Mouse (Mus musculus): ENCODE data around the gene Fbxo36.

Gene Fbxo36

DNA sequence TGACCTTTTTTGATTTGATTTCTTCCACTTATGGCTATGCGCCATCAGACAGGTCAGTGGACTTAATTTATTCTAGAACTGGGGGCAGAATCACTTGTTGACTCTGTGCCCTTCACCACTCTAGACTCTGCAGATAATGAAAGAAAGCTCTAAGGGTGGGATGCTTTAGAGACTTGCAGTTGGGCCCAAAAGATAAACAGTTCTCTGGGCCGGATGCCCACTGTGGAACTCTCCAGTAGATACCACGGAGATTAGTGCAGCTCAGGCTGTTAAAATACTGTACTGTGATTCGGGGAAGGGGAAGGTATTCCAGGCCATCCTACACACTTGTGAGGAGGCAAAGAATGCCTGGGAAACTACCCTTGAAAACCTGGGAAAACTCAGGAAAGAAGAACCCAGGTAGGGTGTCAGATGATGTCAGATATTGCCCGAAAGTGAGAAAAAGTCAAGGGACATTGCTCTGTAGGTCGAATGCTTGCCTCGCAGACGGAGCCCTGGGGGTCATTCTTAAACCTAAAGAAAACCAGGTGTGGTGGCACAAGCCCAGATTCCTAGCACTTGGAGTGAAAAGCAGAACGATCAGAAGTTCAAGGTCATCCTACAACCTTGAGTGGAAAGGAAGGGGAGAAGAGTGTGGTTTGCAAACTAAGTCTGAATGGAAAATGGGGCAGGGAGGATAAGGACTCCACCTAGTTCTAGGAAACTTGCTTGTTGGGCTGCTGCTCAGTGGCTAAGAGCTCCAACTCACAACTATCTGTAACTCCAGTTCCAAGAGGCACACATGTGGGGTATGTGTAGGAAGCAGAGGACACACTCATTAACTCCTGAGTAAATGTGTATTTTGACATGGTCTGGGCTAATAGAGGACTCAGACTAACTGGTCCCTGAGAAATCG lies 21.0 kb downstream of the Fbxo36 start:
- no peak for DNase-seq

DNA sequence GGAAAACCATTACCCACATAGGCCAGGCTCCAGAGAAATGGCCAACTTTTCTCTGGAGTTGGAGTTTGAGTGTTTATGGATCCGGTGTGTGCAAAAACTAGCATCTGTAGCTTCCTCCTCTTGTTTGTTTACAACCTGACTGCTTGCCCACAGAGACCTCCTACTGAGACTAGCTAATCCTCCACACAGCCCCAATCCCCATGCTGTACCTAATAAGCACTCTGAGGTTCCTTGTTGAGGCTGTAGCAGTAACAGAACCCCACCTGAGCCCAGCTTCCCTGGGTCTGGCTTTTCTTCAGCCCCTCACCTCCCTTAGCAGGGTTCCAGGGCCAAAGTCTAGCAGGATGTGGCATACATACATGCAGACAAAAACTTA lies 21.6 kb downstream of the Fbxo36 start:
- DNase-seq = no peak

DNA sequence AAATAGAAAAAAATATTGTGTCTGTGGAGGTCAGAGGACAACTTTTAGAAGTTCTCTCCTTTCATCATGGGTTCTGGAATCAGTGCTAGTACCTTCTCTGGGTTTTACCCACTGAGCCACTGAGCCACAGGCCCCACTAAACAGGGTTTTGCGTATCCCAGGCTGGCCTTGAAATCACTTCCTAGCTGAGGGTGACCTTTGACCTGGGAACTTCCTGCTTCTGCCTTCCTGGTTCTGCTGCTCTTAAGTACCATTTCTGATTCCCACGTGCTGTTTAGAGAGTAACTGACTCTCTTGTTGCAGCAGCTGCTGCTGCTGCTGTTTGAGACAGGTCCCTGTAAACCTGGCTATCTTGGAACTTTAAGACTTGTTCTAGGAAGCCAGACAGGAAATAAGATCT lies 25.0 kb downstream of the Fbxo36 start:
- DNase-seq = no peak

DNA sequence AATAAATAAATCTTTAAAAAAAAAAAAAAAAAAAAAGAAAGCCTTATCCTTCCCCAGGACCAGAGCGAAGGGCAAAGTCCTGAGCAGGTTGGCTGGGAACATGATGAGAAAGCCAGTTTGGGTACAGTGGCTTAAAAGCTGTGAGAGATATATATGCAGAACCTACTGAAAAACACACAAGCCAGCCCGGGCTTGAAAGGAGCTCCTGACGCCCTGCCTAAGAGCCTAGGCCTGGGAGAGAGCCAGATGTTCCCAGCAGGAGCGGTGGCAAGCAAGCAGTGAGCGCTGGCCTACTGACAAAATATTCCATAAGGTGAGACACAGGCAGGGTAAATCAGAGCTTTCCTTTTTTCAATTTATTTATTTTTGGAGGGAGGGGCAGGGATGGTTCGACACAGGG lies 26.6 kb downstream of the Fbxo36 start:
- DNase-seq = peak; percentile 58 to 83

DNA sequence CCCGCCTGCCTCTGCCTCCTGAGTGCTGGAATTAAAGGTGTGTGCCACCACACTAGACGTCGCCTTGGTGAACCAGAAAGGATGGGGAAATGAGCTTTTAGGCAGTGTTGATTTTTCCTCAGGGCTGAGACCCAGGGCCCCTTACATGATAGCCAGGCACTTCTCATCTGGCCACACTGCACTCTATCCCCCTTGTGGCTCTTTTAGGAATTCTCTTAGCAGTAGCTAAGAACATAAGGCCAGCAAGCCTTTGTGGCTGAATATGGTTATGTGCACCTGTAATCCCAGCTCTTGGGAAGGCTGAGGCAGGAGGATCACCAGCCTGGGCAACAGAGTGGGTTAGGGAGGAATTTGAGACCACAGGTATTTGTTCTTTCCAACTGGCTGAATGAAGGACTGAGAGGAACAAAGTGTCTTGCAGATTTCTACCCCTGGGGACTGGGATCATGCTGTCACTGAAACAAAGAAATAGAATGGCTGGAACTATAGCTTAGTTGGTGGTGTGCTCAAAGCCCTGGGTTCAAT lies 27.1 kb downstream of the Fbxo36 start:
- DNase-seq = no peak

DNA sequence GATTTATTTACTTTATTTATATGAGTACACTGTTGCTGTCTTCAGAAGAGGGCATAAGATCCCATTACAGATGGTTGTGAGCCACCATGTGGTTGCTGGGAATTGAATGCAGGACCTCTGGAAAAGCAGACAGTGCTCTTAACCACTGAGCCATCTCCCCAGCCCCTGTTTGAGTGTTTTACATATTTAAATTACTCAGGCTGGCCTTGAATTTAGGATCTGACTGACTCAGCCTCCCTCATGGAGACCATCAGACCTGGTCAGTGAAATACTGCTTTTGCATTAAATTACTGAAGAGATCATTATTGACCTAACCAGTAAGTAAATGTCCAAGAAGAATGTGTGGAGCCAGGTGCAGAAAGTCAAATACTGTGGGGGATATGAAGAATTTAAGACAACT lies 28.7 kb downstream of the Fbxo36 start:
- no peak for DNase-seq

DNA sequence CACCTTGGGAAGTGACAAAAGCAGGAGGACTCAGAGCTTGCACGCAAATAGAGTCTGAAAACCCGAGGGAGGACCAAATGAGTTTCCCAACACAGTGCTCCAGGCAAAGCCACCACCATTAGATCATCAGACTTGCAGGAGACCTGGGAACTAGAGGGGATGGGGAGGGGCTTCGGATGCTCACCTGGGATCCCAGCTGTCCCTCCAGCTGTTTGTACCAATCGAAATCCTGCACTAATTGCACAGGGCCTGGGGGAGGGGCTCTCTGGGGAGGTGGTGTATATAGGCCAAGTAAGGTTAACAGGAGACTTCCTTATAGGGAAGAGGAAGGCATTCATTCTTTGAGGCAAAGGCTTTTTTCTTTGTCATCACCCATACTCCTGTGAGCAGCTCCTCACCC lies 29.2 kb downstream of the Fbxo36 start:
- DNase-seq = no peak

DNA sequence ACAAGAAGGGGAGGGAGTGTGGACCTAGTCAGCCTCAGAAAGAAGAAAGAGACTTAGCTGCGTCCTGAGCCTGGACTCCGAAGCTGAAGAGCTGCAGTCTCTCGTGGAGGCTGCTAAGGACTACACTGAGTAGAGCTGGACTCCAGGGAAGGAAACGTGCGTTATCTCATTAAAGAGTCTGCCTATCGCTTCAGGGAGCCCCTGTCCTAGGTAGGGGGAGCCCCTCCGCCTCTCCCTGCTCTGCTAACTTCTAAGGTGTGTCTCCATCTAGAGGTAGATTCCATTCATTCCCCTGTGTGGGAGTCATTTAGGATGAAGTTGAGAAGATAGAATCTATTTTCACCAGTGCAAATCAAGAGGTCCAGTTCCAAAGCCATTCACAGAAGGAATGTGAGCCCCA lies 29.9 kb downstream of the Fbxo36 start:
- no peak for DNase-seq

DNA sequence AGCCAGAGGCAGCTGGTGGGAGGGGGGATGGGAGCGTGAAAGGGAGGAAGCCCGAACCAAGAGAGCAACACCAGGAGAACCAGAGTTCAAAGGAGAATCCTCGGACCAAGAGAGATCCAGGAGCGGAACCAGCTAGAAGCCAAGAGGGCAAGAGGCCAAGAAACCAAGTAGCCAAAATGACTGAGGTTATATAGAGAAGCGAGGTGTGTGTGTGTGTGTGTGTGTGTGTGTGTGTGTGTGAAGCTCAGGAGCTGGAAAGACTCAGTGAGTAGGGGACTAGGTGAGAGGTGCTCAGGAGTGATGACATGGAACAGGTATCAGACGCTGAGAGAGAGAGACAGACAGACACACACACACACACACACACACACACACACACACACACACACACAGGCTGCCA lies 31.5 kb downstream of the Fbxo36 start:
- peak; percentile 84 to 90 for DNase-seq

DNA sequence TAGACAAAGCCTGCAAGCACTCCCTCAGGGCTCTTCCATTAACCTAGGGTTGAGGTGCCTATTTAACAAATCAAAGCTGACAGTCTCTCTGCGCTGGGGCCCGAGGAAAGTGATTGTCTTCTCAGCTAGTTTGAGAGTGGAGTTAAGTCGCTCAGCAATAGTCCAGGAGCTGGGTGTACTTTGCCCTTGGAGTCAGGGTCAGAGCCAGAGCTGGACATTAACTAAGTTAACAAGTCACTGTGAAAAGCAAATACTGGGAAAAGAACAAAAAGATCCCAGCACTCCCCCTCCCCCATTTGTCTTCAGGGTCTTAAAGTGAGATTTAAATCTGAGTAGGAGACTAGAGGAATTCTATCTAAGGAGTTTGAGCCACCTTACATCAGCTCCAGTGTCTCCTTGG lies 32.5 kb downstream of the Fbxo36 start:
- peak; percentile 69 to 85 for DNase-seq

DNA sequence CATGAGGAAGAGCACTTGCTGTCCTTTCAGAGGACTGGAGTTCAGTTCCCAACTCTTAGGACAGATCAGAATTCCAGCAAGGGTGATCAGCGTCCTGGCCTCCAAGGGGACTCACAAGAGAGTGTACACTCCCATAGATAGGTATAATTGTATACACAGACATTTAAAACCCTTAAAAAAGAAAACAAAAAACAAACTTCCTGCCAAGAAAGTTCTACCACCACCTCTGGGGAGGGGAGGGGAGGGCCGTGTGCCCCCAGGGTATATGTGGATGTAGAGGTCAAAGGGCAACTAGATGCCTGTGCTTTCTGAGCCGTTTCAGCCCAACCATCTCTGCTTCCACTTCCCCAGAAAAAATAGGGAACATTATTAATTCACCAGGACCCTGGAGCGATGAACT lies 33.3 kb downstream of the Fbxo36 start:
- DNase-seq = no peak

DNA sequence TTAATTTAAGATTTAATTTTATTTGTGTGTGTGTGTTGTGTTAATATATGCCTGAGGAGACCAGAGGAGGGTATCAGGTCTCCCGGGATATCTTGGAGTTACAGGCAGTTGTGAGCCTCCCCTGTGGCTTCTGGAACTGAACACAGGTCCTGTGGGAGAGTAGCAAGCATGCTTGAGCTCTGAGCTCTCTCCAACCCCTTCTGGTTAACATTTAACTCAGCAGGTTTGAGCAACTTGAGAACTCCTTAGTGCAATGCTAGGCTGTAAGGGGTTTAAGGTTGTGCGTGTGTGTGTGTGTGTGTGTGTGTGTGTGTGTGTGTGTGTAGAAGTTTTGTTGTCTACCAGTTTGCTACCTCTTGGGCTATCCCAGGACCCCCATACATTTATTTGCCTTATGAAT lies 37.9 kb downstream of the Fbxo36 start:
- peak; percentile 49 to 72 for DNase-seq

DNA sequence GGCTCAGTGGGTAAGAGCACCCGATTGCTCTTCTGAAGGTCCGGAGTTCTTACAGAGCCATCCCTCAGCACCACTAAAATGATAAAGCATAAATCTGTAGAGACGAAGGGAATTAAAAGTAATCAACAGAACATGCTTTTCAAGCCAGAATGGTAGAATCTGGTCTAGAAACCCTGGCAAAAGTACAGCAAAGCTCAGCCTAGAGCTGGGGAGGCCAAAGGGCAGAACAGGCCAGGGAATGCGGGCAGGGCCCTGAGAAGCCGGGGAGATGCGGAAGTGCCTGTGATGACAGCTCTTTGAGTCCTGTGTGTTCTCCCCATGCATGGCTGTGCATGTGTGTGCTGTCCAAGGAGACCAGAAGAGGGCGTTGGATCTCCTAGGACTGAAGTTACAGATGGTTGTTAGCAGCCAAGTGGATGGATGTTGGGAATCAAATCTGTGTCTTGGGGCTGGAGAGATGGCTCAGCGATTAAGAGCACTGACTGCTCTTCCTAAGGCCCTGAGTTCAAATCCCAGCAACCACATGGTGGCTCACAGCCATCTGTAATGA lies 40.0 kb downstream of the Fbxo36 start:
- peak; percentile 40 to 78 for DNase-seq

DNA sequence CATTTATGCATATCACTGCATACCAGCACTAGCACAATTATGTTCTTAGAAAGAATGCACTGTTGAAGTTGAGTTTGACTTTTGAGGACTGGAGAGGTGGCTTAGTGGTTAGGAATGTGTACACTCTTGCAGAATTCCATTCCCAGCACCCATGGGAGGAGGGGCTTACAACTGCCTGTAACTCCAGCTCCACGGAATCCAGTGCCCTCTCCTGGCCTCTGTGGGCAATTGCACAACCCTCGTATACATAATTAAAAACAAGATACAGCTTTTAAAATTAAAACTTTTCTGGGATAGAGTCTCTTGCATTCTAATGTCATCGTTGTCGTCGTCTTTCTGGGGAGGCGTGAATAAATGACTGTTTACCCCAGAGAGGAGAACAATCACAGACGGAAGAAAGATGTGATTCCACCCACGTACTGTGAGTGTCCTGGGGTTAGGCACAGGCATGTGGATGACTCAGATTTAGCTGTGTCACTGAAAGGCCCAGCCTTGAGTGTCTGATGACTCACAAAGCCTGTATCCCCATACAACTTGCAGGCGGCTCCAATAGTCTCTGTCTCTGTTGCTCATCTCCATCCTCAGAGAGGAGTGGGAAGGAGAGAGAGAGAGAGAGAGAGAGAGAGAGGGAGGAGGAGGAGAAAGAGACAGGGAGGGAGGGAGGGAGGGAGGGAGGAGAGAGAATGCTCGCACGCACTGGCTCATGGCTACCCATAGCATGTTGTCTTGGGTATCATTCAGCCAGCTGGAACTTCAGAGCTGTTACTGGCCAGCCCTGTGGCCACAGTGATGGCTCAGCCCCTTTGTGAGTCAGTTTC lies 41.8 kb downstream of the Fbxo36 start:
- DNase-seq = no peak

DNA sequence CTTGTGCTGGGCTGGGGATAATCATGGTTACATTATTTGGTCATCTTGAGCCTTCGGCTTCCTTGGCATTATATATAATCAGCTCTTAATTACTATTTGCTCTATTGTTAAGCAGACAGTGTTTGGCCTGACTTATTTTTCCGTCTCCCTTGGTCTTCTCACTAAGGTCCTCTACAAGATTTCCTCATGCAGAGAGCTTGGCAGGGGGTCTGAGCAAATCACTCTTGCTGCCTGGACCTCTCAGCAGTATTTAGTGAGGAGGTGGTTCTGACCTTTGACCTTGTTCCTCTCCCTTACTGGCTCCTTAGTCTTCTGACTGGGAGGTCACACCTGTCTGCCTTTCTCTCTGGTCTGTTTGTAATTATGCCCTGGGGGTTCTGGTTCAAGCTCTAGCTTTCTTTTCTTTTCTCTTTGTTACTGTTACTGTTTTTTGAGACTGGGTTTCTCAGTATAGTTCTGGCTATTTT lies 42.5 kb downstream of the Fbxo36 start:
- DNase-seq = no peak

DNA sequence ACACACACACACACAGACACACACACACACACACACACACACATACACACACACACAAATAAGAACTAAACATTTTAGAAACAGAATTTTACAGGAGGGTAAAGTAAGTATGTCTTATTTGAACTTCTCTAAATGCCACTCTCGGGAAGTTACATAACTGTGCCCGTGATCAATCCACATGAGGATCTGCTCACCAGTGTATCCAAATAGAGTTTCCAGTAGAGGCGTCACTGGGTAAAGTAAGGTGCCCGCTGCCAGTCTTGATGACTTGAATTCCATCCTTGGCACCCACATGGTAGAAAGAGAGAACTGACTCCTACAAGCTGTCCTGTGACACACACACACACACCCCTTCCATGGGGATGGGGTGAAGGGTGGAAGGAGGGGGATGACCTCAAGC lies 43.3 kb downstream of the Fbxo36 start:
- no peak for DNase-seq

DNA sequence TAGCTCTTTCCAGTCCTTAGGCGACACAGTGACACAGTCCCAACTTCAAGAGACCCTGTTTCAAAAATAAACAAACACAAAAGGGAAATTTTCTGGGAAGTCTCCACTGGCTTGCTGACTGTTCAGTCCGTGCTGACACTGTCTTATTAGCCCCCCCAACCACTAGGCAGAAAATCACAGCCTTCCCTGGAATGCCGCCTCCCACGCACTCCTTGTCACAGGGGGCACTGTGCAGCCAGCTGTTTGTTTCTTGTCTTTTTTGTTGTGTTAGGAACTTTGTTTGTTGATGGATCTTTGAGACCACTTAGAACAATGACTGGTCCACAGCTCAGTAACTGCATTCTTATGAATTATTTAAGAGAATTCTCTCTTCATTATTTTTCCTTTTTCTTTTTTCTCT lies 44.2 kb downstream of the Fbxo36 start:
- DNase-seq = no peak

DNA sequence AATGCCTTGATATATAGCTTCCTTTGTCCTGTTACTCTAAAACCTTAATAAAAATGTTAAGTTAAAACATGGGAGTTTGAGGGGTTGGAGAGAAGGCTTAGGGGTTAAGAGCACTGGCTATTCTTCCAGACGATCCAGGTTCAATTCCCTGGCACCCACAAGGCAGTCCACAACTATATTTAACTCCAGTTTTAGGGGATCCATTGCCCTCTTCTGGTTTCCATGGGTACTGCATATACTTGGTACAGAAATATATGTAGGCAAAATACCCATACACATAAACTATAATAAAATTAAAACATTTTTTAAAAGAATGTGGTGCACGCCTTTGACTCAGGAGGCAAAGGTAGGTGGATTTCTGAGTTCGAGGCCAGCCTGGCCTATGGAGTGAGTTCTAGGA lies 45.5 kb downstream of the Fbxo36 start:
- peak in 1 of 2 experiments; percentile 42 for DNase-seq

DNA sequence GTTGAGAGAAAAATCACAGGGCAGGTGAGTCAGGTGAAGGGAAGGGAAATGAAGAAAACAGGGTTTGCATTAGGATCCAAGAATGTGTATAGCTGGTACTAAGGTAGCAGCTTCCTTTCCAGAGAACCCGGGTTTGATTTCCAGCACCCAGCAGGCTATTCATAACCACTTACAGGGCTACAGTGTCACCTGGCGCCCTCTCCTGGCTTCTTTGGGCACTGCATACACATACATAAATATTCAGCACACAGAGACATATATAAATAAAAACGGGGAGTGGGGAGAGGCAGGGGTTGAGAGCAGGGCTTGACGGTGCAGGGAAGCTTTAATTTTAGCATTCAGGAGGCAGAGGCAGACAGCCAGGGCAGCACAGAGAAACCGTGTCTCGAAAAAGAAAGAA lies 46.3 kb downstream of the Fbxo36 start:
- no peak for DNase-seq

DNA sequence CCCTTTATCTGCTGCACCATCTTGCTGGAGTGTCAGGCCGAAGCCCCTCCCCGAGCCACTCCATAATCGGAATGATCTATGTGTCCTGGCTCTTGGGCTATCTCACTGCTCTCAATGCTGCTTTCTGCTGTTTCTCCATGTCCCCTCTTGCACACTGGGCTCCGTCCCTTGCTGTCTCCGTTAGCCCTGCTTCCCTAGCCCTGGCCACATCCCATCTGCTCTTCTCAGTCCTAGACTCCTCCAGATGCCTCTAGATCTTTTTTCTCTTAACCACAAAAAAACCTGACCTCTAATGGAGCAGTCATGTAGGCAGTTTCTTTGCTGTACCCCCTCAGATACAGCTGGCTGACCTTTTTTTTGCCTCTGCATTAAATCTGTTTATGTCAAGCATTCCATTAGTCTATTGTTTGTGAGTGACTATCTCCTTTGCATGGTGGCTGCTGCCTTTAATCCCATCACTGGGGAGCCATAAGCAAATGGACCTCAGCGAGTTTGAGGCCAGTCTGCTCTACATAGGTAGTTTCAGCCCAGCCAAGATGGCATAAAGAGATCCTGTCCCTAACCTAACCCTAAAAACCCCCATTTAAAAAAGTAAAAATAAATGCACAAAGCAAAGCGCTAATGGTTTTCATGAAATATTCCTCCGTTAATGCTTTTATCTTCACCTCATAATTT lies 49.8 kb downstream of the Fbxo36 start:
- DNase-seq = no peak

DNA sequence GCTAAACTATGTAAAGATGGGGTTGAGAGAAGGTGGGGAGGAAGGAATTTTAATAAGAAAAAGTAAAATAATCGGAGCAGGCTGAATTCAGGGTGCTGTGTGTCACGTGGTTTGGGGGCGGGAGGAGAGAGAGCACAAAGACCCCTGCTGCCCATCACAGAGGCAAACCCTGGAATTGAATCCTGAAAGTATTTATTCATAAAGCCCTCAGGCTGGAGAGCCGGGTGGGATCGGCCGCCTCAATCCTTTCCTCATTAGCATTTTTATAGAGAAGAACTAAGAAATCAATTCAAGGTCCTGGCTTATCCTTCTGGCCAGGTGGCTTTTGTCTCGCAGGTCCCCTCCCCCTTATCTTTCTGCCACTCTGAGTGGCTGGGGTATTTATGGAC lies 50.4 kb downstream of the Fbxo36 start:
- DNase-seq = no peak

DNA sequence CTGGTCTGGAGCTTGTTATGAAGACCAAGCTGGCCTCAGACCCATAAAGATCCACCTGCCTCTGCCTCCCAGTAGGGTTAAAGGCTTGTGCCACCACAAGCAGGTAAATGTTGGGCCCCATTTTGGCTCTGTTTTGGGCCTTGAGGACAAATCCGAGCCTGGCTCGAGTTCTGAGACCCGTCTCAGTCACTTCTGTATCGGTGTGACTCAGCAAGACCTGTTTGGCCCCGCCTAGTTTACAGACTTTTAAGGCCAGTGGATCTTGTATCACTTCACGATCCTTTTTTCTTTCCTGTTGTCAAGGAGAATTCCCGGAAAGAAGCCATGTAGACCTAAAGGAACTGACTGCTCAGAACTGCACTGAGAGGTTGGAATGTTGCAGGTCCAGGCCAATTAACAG lies 50.9 kb downstream of the Fbxo36 start:
- no peak for DNase-seq

DNA sequence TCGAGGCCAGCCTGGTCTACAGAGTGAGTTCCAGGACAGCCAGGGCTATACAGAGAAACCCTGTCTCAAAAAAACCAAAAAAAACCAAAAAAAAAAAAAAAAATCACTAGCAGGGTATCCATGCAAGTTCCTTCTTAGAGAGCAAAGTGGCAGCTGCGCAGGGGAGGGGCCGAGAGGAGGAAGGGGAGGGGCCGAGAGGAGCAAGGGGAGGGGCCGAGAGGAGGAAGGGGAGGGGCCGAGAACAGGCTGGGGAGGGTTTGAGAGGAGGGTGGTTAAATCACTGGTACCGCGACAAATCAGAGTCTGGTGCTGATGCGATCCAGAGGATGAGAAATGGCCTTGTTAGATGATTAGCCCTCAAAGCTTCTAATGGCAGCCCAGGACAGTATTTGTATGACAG lies 52.1 kb downstream of the Fbxo36 start:
- DNase-seq = no peak
